Mouse (Mus musculus) left cerebral cortex, adult 6 months (tissue): ENCODE measurements around the gene Cts6. TPM values are rescaled to one million over a fixed set of nuclear protein-coding genes. Genes with fewer than 3 reads are reported as not detected.

Experiments used
- long read RNA-seq, 2 experiments: library from polyadenylated mRNA; unstranded; transcript quantifications; one replicate each; pipeline ENCODE4 v2.0.0; 2019 to 2020
- polyA plus RNA-seq: library from polyadenylated mRNA; unstranded; fragments of <200 nt; fragmentation: Nextera tagmentation; gene quantifications from 2 replicates; pipeline ENCODE4 v1.2.3, GENCODE M21; 2021

Cts6 gene
- not detected in 2 replicates for polyA plus RNA-seq
- long read RNA-seq, experiment 1, result 0 reads
- long read RNA-seq, experiment 2, result 0 reads

GRCm38 (mm10) chr13:61203310-61203709 is at the start of gene Cts6:
Gene Cts6, minus strand, starts transcription at chr13:61203410.

GRCm38 (mm10) chr13:61164156-61164555 is 39.1 kb downstream of the Cts6 start, which contains the start of gene Ctsr:
Gene Ctsr, minus strand, starts transcription at chr13:61164256.

Other genes with a start within 250 kb of the Cts6 start
- gene Ctsj, start 197.5 kb downstream of the Cts6 start, polyA plus RNA-seq, result not detected in 2 replicates
- gene Ctsq, start 162.8 kb downstream of the Cts6 start, polyA plus RNA-seq, result not detected in 2 replicates
- gene Ctsr, start 39.2 kb downstream of the Cts6 start, polyA plus RNA-seq, result not detected in 2 replicates
- not detected in 2 replicates for gene Cts8, start 51.9 kb upstream of the Cts6 start, polyA plus RNA-seq
- gene Gm49398, start 85.4 kb upstream of the Cts6 start, polyA plus RNA-seq, result not detected in 2 replicates
- not detected in 2 replicates for gene Cts7, start 154.8 kb upstream of the Cts6 start, polyA plus RNA-seq